Mouse (Mus musculus): Measurements from ENCODE around the gene Smg6. TPM values are rescaled to one million over a fixed set of nuclear protein-coding genes. Genes with fewer than 3 reads are reported as not detected.
A peak's percentile ranks its signal among the peaks of the same experiment; 100 is the strongest.

Smg6 gene
- polyA plus RNA-seq, 1 experiment from 2014 or later, result 17.3 TPM

DNA sequence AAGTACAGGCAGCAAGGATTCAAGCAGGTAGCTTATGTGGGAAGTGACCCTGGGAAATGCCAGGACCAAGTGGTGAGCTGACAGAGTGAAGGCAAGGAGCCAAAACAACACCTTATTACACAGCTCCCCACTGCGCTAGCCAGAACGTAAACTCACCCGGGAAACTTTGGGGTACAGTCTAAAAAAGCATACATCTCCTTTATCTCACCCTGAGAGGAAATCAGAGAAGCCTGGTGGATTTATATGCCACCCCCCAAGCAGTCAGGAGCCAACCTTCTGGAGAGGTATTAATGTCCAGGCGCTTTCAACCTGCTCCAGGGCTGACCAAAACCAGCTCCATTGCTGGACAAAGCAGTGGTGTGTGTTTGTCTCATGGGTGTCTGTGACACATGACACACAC is 278.3 kb downstream of the Smg6 start:
- Histone ChIP-seq H3K27me3 (no peaks in the 10 kb centered on the region), H3K27ac (no peak overlapping the region), H3K4me1 (peaks cover 18% of the 10 kb centered on the region), H3K9me3 (no peaks in the 10 kb centered on the region), H3K9ac (no peak overlapping the region), H3K4me3 (no peak overlapping the region), H3K4me2 (no peak overlapping the region), H3K36me3 (no peaks in the 10 kb centered on the region)
- ATAC-seq (ENCODE audit: borderline replicate concordance, extremely low read depth, low FRiP score, low TSS enrichment), result no peak
- WGBS, result 66% methylated on average over 4 of the region's 4 CpGs

DNA sequence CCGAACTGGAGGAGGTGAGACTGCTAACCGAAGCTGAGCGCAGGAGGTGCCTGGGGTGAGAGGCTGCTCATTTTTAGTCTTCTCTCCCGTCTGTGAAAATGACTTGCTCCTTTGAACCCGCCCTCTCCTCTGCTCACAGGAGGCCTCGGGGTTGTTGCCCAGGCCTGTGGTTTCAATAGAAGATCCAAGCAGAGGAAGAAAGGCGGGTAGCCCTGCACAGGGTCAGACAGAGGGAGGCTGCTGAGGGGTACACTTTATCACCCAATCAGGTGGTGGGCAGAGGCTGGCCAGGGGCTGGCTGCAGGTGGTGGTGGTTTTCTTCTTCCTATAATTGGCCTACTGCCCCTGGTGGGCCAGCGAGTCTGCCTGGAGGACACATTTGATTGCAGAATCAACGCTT is 278.8 kb downstream of the Smg6 start:
- Histone ChIP-seq H3K4me1 (peaks cover 18% of the 10 kb centered on the region), H3K9me3 (no peaks in the 10 kb centered on the region), H3K27me3 (no peaks in the 10 kb centered on the region), H3K36me3 (no peaks in the 10 kb centered on the region), H3K9ac (no peak overlapping the region), H3K27ac (no peak overlapping the region), H3K4me3 (no peak overlapping the region), H3K4me2 (no peak overlapping the region)
- WGBS, result 51% methylated on average over 9 of the region's 9 CpGs
- no peak for ATAC-seq (ENCODE audit: borderline replicate concordance, extremely low read depth, low FRiP score, low TSS enrichment)

DNA sequence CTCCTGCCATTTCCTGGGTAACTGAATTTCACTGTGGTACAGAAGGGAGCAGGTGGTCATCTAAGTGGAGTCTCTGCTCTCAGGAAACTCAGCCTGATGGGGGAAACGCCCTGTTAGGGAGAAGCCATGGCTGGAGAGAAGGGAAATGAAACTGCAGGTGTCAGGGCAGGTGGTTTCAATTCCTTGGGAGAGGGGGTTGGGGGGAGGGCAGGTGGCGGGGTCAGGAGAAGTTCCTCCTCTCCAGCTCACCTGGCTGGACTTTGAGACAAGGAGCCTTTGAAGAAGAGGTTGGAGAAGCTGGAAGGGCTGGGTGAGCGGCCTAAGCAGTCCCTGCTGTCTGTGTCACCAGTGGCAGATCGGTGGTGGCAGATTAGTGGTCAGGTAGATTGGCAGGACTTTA is 280.7 kb downstream of the Smg6 start:
- Histone ChIP-seq H3K36me3 (no peaks in the 10 kb centered on the region), H3K9ac (no peak overlapping the region), H3K4me2 (no peak overlapping the region), H3K9me3 (no peaks in the 10 kb centered on the region), H3K27me3 (no peaks in the 10 kb centered on the region), H3K4me3 (no peak overlapping the region), H3K4me1 (peaks cover 10% of the 10 kb centered on the region), H3K27ac (no peak overlapping the region)
- WGBS, result 78% methylated on average over 4 of the region's 4 CpGs
- ATAC-seq (ENCODE audit: borderline replicate concordance, extremely low read depth, low FRiP score, low TSS enrichment), result no peak

DNA sequence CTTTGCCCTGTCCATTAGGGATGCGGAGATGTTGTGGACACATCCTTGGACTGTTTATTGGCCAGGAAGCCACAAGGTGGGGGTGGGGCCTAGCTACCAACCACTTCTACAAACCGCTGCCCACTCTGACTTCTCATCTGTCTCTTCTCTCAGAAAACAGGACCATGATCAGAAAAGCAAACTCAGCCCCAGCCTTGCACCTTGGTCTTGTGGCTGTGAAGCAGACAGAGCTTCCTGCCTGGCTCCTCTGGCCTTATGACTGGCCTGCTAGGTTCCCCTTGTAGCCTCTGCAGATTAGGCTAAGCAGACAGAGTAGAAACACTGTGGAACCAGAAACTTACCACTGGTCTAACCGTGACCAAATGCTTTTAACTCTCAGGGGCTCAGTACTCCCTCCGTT is 283.7 kb downstream of the Smg6 start:
- no peak for ATAC-seq (ENCODE audit: borderline replicate concordance, extremely low read depth, low FRiP score, low TSS enrichment)
- Histone ChIP-seq H3K27ac (no peak overlapping the region), H3K4me3 (no peak overlapping the region), H3K4me2 (no peak overlapping the region), H3K4me1 (peaks cover 18% of the 10 kb centered on the region), H3K36me3 (no peaks in the 10 kb centered on the region), H3K9me3 (no peaks in the 10 kb centered on the region), H3K27me3 (no peaks in the 10 kb centered on the region), H3K9ac (no peak overlapping the region)
- WGBS, result 73% methylated on average over 4 of the region's 4 CpGs

DNA sequence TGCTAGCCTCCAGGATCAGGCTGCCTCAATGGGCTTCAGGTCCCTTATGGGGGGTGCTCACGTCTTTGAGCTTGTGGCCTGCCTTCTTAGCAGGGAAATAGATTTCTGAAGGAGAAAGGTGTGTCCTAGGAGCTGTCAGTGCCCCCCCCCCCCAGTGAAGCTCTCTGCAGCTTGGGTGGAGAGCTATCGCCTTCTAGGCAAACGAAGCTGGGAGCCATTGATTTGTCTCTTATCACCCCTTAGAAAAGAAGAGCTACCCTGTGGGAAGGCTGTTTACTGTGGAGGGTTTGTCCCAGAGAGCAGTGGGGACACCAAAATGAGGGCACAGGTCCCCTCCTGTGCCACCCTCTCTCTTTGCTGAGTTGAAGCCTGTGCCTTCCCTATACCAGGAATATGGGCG is 284.5 kb downstream of the Smg6 start:
- Histone ChIP-seq H3K9me3 (no peaks in the 10 kb centered on the region), H3K27ac (no peak overlapping the region), H3K36me3 (no peaks in the 10 kb centered on the region), H3K9ac (no peak overlapping the region), H3K27me3 (no peaks in the 10 kb centered on the region), H3K4me3 (no peak overlapping the region), H3K4me2 (no peak overlapping the region), H3K4me1 (peaks cover 19% of the 10 kb centered on the region)
- 81% methylated on average over 4 of the region's 4 CpGs for WGBS
- ATAC-seq (ENCODE audit: borderline replicate concordance, extremely low read depth, low FRiP score, low TSS enrichment), result no peak

DNA sequence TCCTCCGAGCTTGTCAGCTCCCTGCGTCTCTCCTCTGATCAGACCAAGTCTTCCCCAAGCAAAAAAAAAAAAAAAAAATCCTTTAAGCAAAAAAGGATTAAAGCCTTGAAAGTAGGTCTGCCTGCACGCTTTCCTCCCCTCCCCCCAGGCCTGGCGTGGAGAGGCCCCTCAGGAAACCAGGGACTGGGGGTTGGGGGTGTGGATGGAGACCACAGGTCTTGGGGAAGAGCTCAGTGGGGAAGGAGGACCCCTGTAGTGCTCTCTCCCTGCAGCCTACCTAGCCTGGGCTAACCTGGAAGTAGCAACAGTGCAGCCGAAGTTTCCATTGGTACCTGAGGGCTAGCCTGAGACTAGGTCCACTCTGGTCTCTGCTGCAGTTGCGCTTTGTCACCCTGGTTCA is 285.1 kb downstream of the Smg6 start:
- Histone ChIP-seq H3K4me1 (peaks cover 19% of the 10 kb centered on the region), H3K4me3 (no peak overlapping the region), H3K27me3 (no peaks in the 10 kb centered on the region), H3K4me2 (no peak overlapping the region), H3K27ac (no peak overlapping the region), H3K36me3 (no peaks in the 10 kb centered on the region), H3K9ac (no peak overlapping the region), H3K9me3 (no peaks in the 10 kb centered on the region)
- WGBS, result 62% methylated on average over 6 of the region's 6 CpGs
- no peak for ATAC-seq (ENCODE audit: borderline replicate concordance, extremely low read depth, low FRiP score, low TSS enrichment)

DNA sequence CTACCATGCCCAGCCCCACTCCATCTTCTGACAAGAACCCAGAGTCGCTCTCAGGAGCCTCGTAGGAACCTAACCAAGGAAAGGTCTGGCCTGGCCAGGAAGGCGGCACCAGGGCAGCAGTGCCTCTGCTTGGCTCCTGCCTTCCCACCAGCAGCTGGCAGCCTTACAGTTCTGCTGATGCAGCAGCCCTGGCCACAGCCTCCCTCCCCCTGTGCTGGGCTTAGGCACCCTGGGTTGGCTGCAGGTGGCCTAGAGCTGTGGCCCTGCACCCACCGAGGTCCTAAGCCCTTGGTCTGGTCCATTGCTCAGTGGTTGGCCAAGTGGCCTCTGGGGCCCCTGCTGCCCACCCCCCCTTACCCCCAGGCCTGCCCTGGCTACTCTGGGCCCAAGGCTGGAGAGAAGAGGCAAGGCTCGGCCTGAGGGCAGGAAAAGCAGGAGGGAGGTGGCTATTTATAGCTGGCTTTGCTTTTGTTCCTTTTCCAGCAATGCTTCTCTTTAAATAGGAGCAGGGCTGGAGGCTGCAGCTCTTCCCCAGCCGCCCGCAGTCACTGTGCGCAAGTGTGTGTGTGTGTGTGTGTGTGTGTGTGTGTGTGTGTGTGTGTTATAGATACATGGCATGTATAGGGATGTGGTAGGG is 286.5 kb downstream of the Smg6 start:
- H3K4me2 ChIP-seq, result no peak overlapping the region
- H3K27me3 ChIP-seq, result no peaks in the 10 kb centered on the region
- peak; percentile 33 for ATAC-seq (ENCODE audit: borderline replicate concordance, extremely low read depth, low FRiP score, low TSS enrichment)
- H3K9ac ChIP-seq, result no peak overlapping the region
- H3K36me3 ChIP-seq, result no peaks in the 10 kb centered on the region
- H3K4me3 ChIP-seq, result no peak overlapping the region
- 57% methylated on average over 8 of the region's 8 CpGs for WGBS
- no peaks in the 10 kb centered on the region for H3K9me3 ChIP-seq
- H3K4me1 ChIP-seq, result peaks cover 19% of the 10 kb centered on the region
- peak overlapping the region; percentile 41 for H3K27ac ChIP-seq

DNA sequence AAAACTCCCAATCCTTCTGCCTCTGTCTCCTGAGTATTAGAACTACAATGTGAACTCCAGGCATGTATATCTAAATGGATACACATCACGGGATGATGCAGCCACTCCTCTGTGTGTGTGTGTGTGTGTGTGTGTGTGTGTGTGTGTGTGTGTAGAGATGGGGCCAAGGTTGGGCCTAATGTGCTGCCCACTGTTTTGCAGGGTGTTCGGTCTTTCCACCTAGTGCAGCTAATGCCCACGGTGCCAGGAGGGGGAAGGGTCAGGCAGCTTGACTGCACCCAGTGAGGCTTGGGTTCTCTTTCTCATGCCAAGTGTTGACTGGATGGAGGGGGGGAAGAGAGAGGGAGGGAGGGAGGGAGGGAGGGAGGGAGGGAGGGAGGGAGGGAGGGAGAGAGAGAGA is 287.3 kb downstream of the Smg6 start:
- Histone ChIP-seq H3K4me2 (no peak overlapping the region), H3K9me3 (no peaks in the 10 kb centered on the region), H3K36me3 (no peaks in the 10 kb centered on the region), H3K4me3 (no peak overlapping the region), H3K9ac (no peak overlapping the region), H3K27me3 (no peaks in the 10 kb centered on the region), H3K27ac (no peak overlapping the region), H3K4me1 (peaks cover 19% of the 10 kb centered on the region)
- WGBS, result 70% methylated on average over 1 of the region's 3 CpGs
- no peak for ATAC-seq (ENCODE audit: borderline replicate concordance, extremely low read depth, low FRiP score, low TSS enrichment)

DNA sequence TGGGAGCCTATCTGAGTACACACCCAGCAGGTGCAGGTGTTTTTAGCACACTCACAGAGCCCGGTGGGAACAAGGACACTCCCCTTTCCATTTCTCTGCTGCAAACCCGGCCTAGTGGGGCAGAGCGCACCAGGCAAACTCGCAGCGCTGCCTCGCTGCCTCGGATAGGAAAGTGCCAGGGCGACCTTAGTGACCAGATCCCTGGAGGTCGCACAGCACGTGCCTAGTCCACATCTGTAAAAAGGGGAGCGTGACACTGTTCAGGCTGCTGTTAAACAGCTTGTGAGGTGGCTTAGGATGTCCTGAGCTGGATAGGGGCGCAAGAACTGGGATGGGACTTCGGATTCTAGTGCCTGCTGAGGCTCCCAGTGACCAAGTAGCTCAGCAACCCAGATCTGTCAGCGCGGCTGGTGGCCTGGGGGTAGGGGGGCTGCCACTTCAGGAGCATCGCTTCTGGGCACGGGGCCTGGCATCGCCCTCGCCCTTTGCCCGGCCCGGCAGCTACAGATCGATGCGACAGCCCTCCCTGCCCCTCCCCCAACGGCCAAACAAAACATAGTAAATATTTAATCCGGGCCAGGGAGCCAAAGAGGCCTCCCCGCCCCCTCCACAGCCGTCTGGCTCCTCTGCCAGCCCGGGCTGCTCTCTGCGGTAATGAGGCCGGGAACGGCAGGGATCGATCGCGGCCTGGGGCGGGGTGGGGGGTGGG is 287.9 kb downstream of the Smg6 start:
- H3K27ac ChIP-seq, result peak overlapping the region; percentile 24; the same call in 1 of the 2 replicates
- no peaks in the 10 kb centered on the region for H3K36me3 ChIP-seq
- H3K4me1 ChIP-seq, result peaks cover 19% of the 10 kb centered on the region
- no peaks in the 10 kb centered on the region for H3K27me3 ChIP-seq
- H3K4me2 ChIP-seq, result peak overlapping the region; percentile 63
- 7% methylated on average over 35 of the region's 35 CpGs for WGBS
- peak overlapping the region; percentile 28 for H3K9ac ChIP-seq
- H3K4me3 ChIP-seq, result peak overlapping the region; percentile 30
- H3K9me3 ChIP-seq, result no peaks in the 10 kb centered on the region
- ATAC-seq (ENCODE audit: borderline replicate concordance, extremely low read depth, low FRiP score, low TSS enrichment), result peak; percentile 60

MicroRNAs within 50 kb of the gene (microRNA counts, 519-probe panel; counts per million panel counts)
- microRNA mmu-miR-132 (2,661 counts per million, percentile 65 among the panel's probes with 10 or more counts), microRNA mmu-miR-212 (19.7 counts per million)

Small RNAs within 50 kb of the gene (microRNA-seq; reads per million reads assigned to microRNA genes)
- 322 reads per million, percentile 66 among the genes with 10 or more reads in this experiment for gene Mir132
- gene Mir212, result 37.1 reads per million, percentile 42 among the genes with 10 or more reads in this experiment

Other genes with a start within 250 kb of the Smg6 start
- 41.2 and 45.1 TPM in 2 replicates for gene Pafah1b1, start 201.2 kb upstream of the Smg6 start, polyA plus RNA-seq (2015; fragmentation: Nextera tagmentation; extraction: Ambion mirVana)
- gene Mettl16, start 155.0 kb upstream of the Smg6 start, polyA plus RNA-seq (2015; fragmentation: Nextera tagmentation; extraction: Ambion mirVana), result 48.4 and 50.3 TPM in 2 replicates
- gene Mnt, start 94.9 kb upstream of the Smg6 start, polyA plus RNA-seq (2015; fragmentation: Nextera tagmentation; extraction: Ambion mirVana), result 3.7 and 4.5 TPM in 2 replicates
- gene Sgsm2, start 28.8 kb upstream of the Smg6 start, polyA plus RNA-seq (2015; fragmentation: Nextera tagmentation; extraction: Ambion mirVana), result 3.4 and 3.5 TPM in 2 replicates
- gene Tsr1, start 27.8 kb upstream of the Smg6 start, polyA plus RNA-seq (2015; fragmentation: Nextera tagmentation; extraction: Ambion mirVana), result 42.0 TPM in 2 replicates
- gene Srr, start 125 bp downstream of the Smg6 start, polyA plus RNA-seq (2015; fragmentation: Nextera tagmentation; extraction: Ambion mirVana), result 19.8 and 21.6 TPM in 2 replicates
- gene Hic1, start 243.7 kb downstream of the Smg6 start, polyA plus RNA-seq (2015; fragmentation: Nextera tagmentation; extraction: Ambion mirVana), result 20.1 and 21.7 TPM in 2 replicates

Data from lung, embryonic 15.5 days (tissue).